Mouse (Mus musculus): Measurements from ENCODE around the gene Asprv1. TPM values are rescaled to one million over a fixed set of nuclear protein-coding genes. Genes with fewer than 3 reads are reported as not detected.

Gene Asprv1
- total RNA-seq, 2 experiments from 2014 or later: 1.4 to 1.5 TPM

DNA sequence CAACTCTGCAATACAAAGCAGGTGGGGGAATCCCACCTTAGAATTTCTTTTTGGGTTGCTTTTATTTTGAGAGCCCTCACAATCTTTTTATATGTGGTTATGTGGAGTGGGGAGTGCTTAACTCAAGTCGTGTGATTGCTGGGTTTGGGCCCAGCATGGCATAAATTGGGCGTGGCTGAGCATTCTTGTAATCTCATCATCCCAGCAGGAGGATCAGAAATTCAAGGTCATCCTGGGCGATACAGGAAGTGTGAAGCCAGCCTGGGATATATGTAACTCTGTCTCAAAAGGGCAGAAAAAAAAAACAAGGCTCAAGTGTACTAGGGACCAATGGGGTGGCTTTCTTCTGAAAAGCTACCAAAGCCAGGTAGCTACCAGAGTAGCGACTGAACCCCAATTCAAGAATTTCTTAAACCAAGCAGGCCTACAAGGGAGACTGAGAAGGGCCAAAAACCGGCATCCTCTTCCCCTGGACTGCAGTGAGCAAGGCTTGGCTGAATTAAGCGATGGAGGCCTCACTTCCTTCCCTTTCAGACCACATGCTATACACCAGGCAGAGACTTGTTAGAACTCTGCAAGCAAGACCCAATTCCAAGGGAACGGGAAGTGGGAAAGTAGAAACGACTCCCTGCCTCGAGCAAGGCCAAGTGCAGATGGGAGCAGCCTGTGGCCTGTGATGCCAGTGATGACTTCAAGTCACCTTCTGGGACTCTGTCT lies 32.4 kb downstream of the Asprv1 start:
- DNase-seq (ENCODE audit: extremely low spot score in 1 of 2, low spot score in 1 of 2): no peak

DNA sequence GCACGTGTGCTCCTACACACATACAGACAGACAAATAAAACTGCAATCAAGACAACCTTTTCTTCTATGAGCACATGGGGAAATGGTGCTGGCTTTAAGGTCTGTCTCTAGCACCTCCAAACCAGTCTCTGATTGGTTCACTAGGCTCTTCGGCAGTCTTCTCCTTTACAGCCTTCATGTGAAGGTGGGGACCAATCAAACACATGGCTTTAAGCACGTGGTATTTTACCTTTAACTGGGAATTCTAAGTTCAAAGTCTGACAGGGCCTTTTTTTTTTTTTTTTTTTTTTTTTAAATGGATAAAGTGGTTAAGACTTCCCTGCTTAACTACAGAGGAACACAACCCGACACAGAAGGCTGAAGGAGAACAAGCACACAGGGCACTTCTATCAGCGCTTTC lies 37.1 kb downstream of the Asprv1 start:
- DNase-seq (ENCODE audit: extremely low spot score in 1 of 2, low spot score in 1 of 2): no peak

DNA sequence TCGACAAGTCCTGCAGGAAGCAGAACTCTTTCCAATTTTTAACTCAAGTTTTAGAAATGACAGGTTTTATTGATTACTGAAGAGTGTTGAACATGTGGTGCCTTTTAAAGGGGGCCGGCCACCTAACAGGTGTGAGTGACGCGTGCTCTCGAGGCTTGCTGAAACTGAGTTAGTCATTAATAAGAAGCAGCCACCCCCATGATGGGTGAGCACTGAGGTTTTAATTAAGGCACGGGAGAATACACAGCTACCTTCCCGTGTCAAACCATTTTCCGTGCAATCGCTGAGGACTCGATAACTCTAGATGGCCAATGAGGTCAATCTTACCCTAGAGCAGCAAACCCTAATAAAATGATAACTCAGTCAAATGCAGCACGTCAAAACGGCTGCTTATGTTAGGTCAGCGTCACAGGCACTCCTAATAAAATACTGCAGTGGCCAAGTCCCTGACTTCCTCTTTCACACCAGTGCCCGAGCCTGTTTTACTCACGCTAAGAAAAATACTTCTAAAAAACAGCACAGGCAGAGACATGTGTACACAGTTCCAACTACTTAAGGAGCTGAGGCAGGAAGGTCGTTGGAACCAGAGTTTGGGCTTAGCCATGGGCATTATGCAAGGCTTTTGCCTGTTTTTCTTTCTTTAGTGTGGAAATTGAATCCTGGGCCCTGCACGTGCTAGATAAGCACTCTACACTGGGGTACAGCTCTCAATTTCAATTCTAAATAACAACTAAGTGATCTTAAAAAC lies 37.8 kb downstream of the Asprv1 start:
- DNase-seq (ENCODE audit: extremely low spot score in 1 of 2, low spot score in 1 of 2): no peak

DNA sequence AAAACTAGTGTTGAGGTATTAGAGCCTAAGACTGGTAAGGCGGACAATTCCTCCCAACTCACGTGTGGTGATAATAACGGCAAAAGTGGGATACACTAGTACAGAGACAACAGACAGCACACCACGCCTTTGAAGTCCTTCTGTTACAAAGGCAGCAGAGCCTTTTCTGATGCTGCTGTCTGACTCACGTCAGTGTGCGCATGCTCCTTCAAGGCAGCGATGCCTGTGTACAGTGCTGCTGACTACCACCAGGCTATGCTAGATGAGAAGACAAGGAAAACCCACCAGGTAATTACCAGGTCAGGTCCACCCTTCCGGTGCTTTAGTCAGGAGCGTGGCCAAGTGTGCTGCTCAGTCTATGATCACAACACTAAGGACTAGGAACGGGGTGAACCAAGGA lies 39.1 kb downstream of the Asprv1 start:
- no peak for DNase-seq (ENCODE audit: extremely low spot score in 1 of 2, low spot score in 1 of 2)

DNA sequence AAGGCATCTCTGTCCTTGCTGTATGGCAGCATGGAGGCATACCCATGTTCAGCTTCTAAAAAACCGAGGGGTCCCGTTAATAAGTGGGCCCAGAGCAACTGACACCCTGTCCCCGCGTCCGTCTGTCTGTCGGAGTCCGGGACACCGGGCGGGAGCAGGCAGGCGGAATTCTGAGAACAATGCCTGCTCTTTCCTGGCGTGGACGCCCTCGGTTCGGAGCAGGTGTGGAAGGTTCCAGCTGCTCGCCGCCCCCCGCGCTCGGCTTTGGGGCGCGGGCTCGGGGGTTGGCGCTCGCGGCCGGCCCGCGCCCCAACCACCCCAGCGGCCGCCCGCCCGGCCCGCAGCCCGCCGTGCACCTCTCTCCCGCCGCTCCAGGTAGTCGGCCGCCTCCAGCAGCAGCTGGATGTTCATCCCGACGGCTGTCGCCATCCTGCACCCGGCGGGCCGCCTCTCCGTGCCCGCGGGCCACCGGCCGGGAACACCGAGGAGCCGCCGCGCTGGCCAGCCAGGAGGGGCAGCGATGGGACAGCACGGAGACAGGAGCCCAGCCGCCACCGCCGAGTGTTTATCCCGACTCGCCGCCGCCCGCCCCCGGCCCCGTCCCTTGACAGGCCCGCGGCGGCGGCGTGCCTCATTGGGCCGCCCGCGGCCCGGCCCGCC lies 40.7 kb downstream of the Asprv1 start, which contains the start of gene Mxd1:
Gene Mxd1, minus strand, starts transcription at position 582 of the 660 bp plus-strand sequence.
- no peak for DNase-seq (ENCODE audit: extremely low spot score in 1 of 2, low spot score in 1 of 2)

DNA sequence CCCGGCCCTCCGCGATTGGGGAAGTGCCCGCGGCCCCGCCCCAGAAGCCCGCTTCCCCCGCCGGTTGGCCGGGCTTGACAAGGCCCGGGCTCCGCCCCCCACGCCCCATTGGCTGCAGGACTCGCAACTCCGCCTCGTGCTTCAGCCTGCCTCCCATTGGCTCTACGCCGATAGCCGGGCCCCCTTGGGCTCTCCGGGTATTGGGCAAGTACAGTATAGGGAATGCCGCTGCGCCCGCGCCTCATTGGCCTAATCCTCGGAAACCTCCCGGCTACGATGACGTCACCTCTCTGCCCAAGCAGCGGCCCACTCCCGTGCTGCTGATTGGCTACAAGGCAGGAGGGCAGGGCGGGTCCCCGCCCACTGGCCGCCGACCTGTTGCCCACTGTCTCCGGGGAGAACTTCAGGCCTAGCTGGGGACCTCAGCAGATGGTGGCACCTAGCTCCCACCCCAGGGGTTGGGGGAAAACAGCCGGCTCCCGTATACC lies 41.3 kb downstream of the Asprv1 start:
- DNase-seq (ENCODE audit: extremely low spot score in 1 of 2, low spot score in 1 of 2): peak; percentile 95 to 99

DNA sequence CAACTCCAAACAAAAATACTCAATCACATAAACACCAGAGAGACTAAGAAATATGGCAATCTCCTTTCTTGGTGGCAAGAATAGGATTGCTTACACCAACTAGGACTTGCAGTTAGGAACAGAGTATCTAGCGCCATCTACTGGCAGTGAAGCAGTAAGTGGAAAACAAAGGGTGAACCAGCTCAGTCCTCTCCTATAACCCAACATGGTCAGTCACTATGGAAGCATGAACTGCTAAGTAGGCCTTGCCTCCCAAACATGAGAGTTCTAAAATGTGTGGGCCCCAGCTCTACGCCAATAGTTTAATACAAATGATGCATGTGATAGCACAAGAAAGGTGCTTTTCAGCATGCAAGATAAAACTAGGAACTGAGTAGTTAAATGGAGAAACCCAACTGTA lies 42.9 kb downstream of the Asprv1 start:
- DNase-seq (ENCODE audit: extremely low spot score in 1 of 2, low spot score in 1 of 2): peak in 1 of 2 experiments; percentile 20

DNA sequence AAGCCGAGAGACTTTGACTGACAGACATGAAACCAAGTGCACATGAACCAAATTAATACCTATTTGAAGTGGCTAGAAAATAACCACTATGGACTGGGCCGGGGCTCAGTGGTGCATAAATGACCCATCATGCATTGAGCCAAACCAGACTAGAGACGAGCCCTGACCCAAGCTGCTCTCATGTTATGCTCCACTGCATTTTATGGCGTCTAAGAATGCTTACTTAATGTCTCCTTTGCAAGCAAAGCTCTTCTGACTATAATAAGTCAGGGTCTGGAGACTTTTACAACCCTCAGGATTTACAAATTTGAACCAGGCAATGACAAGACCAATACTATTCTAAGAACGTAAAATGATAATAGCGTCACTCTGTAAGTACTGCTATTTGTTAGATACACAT lies 50.4 kb downstream of the Asprv1 start:
- DNase-seq (ENCODE audit: extremely low spot score in 1 of 2, low spot score in 1 of 2): no peak

Other genes with a start within 250 kb of the Asprv1 start
- gene Pcyox1, start 231.0 kb upstream of the Asprv1 start, total RNA-seq (2021): 100 to 1,000 TPM in 1 of 2 experiments, 10 to 100 TPM in 1; 96.7 to 126 TPM
- gene Tia1, start 223.9 kb upstream of the Asprv1 start, total RNA-seq (2021): 100 to 1,000 TPM; 114 to 168 TPM
- gene Gm44790, start 201.5 kb upstream of the Asprv1 start, total RNA-seq (2021): 1 to 10 TPM in 1 of 2 experiments, under 1 TPM in 1; 0.92 to 3.0 TPM
- 10 to 100 TPM; 16.1 to 17.4 TPM for gene C87436, start 189.8 kb upstream of the Asprv1 start, total RNA-seq (2021)
- 100 to 1,000 TPM; 187 to 192 TPM for gene Pcbp1, start 101.8 kb upstream of the Asprv1 start, total RNA-seq (2021)
- gene Mxd1, start 41.0 kb downstream of the Asprv1 start, total RNA-seq (2021): 10 to 100 TPM; 19.2 to 21.2 TPM
- 10 to 100 TPM; 57.8 to 62.2 TPM for gene Snrnp27, start 56.4 kb downstream of the Asprv1 start, total RNA-seq (2021)
- 10 to 100 TPM; 29.7 to 35.8 TPM for gene Gmcl1, start 105.2 kb downstream of the Asprv1 start, total RNA-seq (2021)
- gene Anxa4, start 165.4 kb downstream of the Asprv1 start, total RNA-seq (2021): 1 to 10 TPM; 4.8 to 6.2 TPM
- 100 to 1,000 TPM; 399 to 433 TPM for gene Aak1, start 221.4 kb downstream of the Asprv1 start, total RNA-seq (2021)

Measured in layer of hippocampus, postnatal 25 days (tissue).